Mouse (Mus musculus): ENCODE results near the gene Gm42688.

The Gm42688 gene

GRCm38 (mm10) chr6:83138056-83138455, 36.6 kb downstream of the Gm42688 start:
- DNase-seq (ENCODE audit: low read depth, low spot score): peak; percentile 86

GRCm38 (mm10) chr6:83140044-83140443, 38.6 kb downstream of the Gm42688 start:
- no peak for DNase-seq (ENCODE audit: low read depth, low spot score)

GRCm38 (mm10) chr6:83141636-83142035, 40.2 kb downstream of the Gm42688 start:
- peak; percentile 44 for DNase-seq (ENCODE audit: low read depth, low spot score)

GRCm38 (mm10) chr6:83142211-83142731, 40.9 kb downstream of the Gm42688 start:
- DNase-seq (ENCODE audit: low read depth, low spot score): no peak

DNA sequence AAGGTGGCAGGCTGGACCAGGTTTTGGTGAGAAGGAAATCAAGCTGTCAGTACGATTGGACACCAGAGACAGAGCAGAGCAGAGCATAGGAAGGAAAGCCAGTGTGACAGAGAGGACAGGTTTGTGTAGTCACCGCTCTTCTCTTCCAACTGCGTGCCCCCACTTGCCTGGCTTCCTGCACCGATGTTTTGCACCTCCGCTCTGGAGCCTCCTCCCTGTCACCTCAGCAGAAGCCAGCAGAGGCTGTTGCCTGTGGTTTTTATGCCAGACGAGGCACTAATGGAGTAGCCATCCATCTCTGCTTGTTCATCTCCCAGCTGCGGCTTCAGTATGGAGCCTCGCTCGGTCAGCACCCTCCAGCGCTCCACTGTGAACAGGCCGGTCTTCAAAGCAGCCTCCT, 41.5 kb downstream of the Gm42688 start:
- no peak for DNase-seq (ENCODE audit: low read depth, low spot score)

GRCm38 (mm10) chr6:83145209-83145608, 43.8 kb downstream of the Gm42688 start:
- peak; percentile 98 for DNase-seq (ENCODE audit: low read depth, low spot score)

GRCm38 (mm10) chr6:83145805-83146204, 44.4 kb downstream of the Gm42688 start:
- no peak for DNase-seq (ENCODE audit: low read depth, low spot score)

DNA sequence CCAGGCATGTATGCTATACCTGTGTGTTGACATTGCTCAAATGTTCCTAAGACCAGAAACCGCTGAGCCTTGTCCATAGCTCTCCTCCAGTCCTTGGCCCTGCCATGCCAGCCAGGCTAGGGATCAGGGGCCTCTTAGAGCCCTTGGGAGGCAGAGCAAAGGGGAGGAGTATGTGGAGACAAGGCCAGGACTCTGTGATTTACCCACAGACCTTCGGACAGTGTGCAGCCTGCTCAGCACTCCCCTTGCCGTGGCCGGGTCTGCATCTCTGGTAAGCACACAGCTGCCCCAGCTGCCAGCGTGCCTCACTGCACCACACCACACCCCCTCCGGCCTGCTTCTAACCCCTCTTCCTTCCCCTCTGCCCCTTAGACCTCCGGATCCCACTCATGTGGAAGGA, 45.9 kb downstream of the Gm42688 start:
- no peak for DNase-seq (ENCODE audit: low read depth, low spot score)

DNA sequence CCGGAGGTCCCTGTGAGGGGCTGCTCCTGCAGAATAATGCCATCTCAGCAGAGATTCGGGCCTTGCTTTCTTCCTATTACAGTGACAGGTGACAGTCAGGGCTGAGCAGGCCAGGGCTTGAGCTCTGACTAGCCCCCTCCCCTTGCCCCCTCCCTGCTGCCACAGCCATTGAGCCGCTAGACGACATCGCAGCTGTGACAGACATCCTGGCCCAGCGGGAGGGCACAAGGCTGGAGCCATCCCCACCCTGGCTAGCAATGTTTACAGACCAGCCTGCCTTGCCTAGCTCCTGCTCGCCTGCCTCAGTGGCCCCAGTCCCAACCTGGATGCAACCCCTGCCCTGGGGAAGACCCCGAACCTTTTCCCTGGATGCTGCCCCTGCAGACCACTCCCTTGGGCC, 50.3 kb downstream of the Gm42688 start:
- no peak for DNase-seq (ENCODE audit: low read depth, low spot score)

- no peak for DNase-seq (ENCODE audit: low read depth, low spot score)
These were observed 51.6 kb downstream of the Gm42688 start for GRCm38 (mm10) chr6:83153038-83153437.

DNA sequence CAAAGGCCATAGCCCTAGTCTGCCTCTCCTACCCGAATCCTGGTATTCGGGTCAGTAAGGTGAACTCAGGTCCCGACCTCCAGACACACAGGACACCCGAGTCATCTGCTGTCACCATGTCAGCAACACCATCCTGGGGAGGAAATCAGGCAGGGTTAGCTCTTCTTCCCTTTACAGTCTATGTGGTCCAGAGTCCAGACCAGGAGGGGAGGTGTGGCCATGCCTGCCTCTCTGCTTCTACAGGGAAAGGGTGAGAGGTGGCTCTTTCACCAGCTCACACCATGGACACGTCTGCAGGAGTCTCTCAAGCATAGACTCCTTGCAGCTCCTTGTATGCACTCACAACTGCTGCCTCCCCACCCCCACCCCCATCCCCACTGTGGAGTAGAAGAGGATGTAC, 52.1 kb downstream of the Gm42688 start:
- DNase-seq (ENCODE audit: low read depth, low spot score): no peak

- peak; percentile 47 for DNase-seq (ENCODE audit: low read depth, low spot score)
These were observed 54.3 kb downstream of the Gm42688 start for GRCm38 (mm10) chr6:83155552-83156238.

- peak; percentile 71 for DNase-seq (ENCODE audit: low read depth, low spot score)
These were observed 54.9 kb downstream of the Gm42688 start, which contains the start of the genes Wdr54 and 1700003E16Rik for GRCm38 (mm10) chr6:83156259-83156684. Gene Wdr54, minus strand, starts transcription at chr6:83156397. Gene 1700003E16Rik, plus strand, starts transcription at chr6:83156404.

- peak; percentile 92 for DNase-seq (ENCODE audit: low read depth, low spot score)
These were observed 58.0 kb downstream of the Gm42688 start for GRCm38 (mm10) chr6:83159456-83159855.

All from 3T3-L1 (cell line).